Mouse (Mus musculus) G1E (cell line): ENCODE data around the gene Plcb4. TPM values are rescaled to one million over a fixed set of nuclear protein-coding genes. Genes with fewer than 3 reads are reported as not detected.
"Not testable (repeated sequence)": the region's sequence is repeated elsewhere in the genome, so short reads cannot be mapped to it uniquely, and the experiment has no call there.

Experiments used
- ATAC-seq: 2 replicates; pipeline ENCODE4 v1.8.0; 2016; ENCODE audit warnings: mild to moderate bottlenecking; ENCODE audit not compliant: insufficient number of reproducible peaks, poor library complexity, low FRiP score, severe bottlenecking; ENCODE audit errors: extremely low read depth
- DNase-seq: peaks from one replicate; pipeline ENCODE4 v3.0.0; 2012; ENCODE audit warnings: low spot score
- H3K27me3 ChIP-seq: 2 replicates; pipeline ENCODE4 v1.6.1; 2012; ENCODE audit warnings: mild to moderate bottlenecking, low read length, inconsistent platforms; ENCODE audit not compliant: insufficient read depth
- H3K36me3 ChIP-seq: replicated peaks from 2 replicates; pipeline ENCODE3; 2012; ENCODE audit warnings: mild to moderate bottlenecking, inconsistent platforms
- H3K4me1 ChIP-seq: 2 replicates; pipeline ENCODE4 v1.6.1; 2012; ENCODE audit warnings: low read depth, low read length, inconsistent platforms, mixed read lengths; ENCODE audit not compliant: insufficient read depth
- H3K4me3 ChIP-seq: 2 replicates; pipeline ENCODE4 v1.5.1; 2012; ENCODE audit warnings: low read depth, mild to moderate bottlenecking, inconsistent platforms, low read length, moderate library complexity, mixed read lengths
- H3K9me3 ChIP-seq: replicated peaks from 2 replicates; pipeline ENCODE4 v1.6.1; 2012; ENCODE audit warnings: inconsistent platforms
- CTCF ChIP-seq: IDR thresholded peaks from 2 replicates; pipeline ENCODE4 v1.5.1; 2012; ENCODE audit warnings: low read depth, low read length, inconsistent platforms, mixed read lengths
- GATA1 ChIP-seq: IDR thresholded peaks from 2 replicates; pipeline ENCODE4 v1.6.1; 2012; ENCODE audit warnings: borderline replicate concordance, low read length, inconsistent platforms, mixed read lengths
- GATA2 ChIP-seq: IDR thresholded peaks from 2 replicates; pipeline ENCODE4 v1.6.1; 2012; ENCODE audit warnings: low read depth, low read length, inconsistent platforms, borderline replicate concordance
- POLR2AphosphoS5 ChIP-seq: IDR thresholded peaks from 2 replicates; pipeline ENCODE4 v1.6.1; 2012; ENCODE audit warnings: low read depth, low read length, inconsistent platforms; ENCODE audit not compliant: insufficient replicate concordance
- TAL1 ChIP-seq: conservative IDR thresholded peaks from 2 replicates; pipeline ENCODE4 v1.6.1; 2012; ENCODE audit warnings: low read depth, low read length, inconsistent platforms, mixed read lengths
- polyA plus RNA-seq: library from polyadenylated mRNA; stranded (reverse); fragments of >175 nt; gene quantifications from 2 replicates; pipeline ENCODE4 v1.2.3, GENCODE M21; 2012
- total RNA-seq, 2 experiments: library from RNA; stranded (forward) in 1 of 2; stranded (reverse) in 1 of 2; fragments of 200-1000 nt in 1 of 2; fragments of >200 nt in 1 of 2; fragmentation: Nextera tagmentation in 1 of 2; gene quantifications; 2 replicates each; pipeline ENCODE4 v1.2.3; 2014 to 2017

Gene Plcb4
- total and polyA plus RNA-seq, 3 experiments, result 0.27 TPM; not detected in 2

DNA sequence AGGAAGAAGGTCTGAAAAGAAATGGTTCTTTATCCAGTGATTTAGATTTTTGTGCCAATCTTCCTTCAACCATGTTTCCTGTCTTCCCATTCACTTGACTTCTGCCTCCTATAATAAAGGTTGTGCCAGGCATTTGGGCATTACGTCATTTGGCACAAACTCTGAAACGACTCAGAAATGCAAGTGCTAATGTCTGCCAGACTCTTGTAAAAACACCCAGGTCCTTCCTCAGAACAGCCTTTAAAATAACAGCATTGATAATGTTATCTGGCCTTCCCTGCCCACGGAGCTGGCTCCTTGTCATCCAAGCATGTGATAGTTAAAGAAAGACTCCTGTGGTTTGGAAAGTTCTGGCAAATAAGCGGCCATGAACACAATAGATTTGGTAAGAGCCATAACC lies 229.4 kb downstream of the Plcb4 start:
- Histone ChIP-seq H3K27me3 (no peaks in the 10 kb centered on the region), H3K4me1 (no peaks in the 10 kb centered on the region), H3K36me3 (no peaks in the 10 kb centered on the region), H3K9me3 (peaks cover 62% of the 10 kb centered on the region), H3K4me3 (no peak overlapping the region)
- TF ChIP-seq GATA1, result no peak
- TF ChIP-seq POLR2AphosphoS5, result no peak
- TF ChIP-seq CTCF, result no peak
- TF ChIP-seq TAL1, result no peak
- TF ChIP-seq GATA2, result no peak
- no peak for DNase-seq
- ATAC-seq, result no peak

DNA sequence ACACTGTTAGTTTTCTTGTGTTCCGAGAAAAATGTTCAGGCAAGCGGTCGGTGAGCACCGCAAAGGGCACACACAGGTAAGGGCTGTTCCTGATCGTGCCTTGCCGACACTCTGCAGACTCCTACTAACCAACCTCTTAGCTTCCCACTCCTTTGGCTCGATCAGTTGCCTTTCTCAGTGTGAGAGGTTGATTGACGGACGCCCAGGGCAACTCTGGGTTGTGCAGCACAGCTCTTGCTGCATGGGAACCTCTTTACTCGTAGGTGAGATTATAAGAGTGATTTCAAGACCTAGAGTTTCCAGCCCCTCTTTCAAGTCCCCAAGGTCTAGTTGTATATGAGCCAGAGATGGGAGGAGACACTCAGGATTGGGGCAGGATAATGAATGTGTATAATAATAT lies 230.0 kb downstream of the Plcb4 start:
- Histone ChIP-seq H3K4me3 (no peak overlapping the region), H3K36me3 (no peaks in the 10 kb centered on the region), H3K9me3 (peaks cover 63% of the 10 kb centered on the region), H3K27me3 (no peaks in the 10 kb centered on the region), H3K4me1 (no peaks in the 10 kb centered on the region)
- ATAC-seq (no peak), DNase-seq (no peak)
- no peak for TF ChIP-seq GATA2
- TF ChIP-seq POLR2AphosphoS5, result no peak
- no peak for TF ChIP-seq GATA1
- no peak for TF ChIP-seq CTCF
- TF ChIP-seq TAL1, result no peak

DNA sequence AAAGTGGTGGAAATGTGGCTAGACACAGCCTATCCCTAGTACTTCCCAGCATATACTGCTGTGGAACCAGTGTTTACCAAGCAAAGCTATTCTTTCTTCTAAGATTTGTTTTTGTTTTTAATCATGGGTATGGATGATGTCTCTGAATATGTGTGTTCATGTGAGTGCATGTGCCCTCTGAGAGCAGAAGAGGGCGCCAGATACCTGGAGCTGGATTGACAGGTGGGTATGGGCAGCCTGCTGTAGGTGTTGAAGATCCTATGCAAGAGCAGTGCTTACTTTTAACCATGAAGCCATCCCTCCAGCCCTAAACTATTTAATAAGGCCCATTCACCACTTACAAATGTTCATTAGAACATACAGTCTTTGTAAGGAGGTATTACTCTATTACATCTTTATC lies 231.3 kb downstream of the Plcb4 start:
- no peaks in the 10 kb centered on the region for H3K27me3 ChIP-seq
- H3K4me1 ChIP-seq, result no peaks in the 10 kb centered on the region
- ATAC-seq (no peak), DNase-seq (no peak)
- H3K9me3 ChIP-seq, result peaks cover 57% of the 10 kb centered on the region
- H3K4me3 ChIP-seq, result no peak overlapping the region
- H3K36me3 ChIP-seq, result no peaks in the 10 kb centered on the region
- TF ChIP-seq GATA2 (no peak), GATA1 (no peak), CTCF (no peak)

DNA sequence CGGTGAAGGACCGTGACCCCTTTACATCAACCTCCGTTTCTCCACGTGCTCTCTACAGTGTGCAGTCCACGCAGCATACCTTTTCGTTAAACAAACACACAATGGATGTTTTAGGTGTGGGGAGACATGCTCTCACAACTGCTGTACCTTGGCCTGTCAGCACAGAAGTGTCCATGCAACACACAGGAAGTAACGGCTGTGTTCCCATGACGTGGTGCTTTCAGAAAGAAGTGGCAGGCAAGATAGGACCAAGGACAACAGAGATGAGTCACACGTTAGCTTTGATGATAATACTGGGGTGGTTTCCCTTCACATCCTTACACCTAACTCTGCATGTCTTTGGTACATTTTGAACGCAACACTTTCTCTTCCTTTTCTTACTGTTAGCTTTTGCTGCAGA lies 232.3 kb downstream of the Plcb4 start:
- no peak overlapping the region for H3K4me3 ChIP-seq
- TF ChIP-seq CTCF (no peak), GATA2 (no peak), POLR2AphosphoS5 (no peak), TAL1 (no peak), GATA1 (no peak)
- no peaks in the 10 kb centered on the region for H3K4me1 ChIP-seq
- H3K36me3 ChIP-seq, result no peaks in the 10 kb centered on the region
- peaks cover 55% of the 10 kb centered on the region for H3K9me3 ChIP-seq
- ATAC-seq (no peak), DNase-seq (no peak)
- H3K27me3 ChIP-seq, result no peaks in the 10 kb centered on the region

- Histone ChIP-seq H3K9me3 (peaks cover 51% of the 10 kb centered on the region), H3K27me3 (no peaks in the 10 kb centered on the region), H3K36me3 (no peaks in the 10 kb centered on the region), H3K4me3 (no peak overlapping the region), H3K4me1 (no peaks in the 10 kb centered on the region)
- no peak for ATAC-seq
- no peak for TF ChIP-seq POLR2AphosphoS5
- TF ChIP-seq TAL1, result no peak
- no peak for TF ChIP-seq CTCF
- TF ChIP-seq GATA1, result no peak
- TF ChIP-seq GATA2, result no peak
- DNase-seq, result no peak
Measured at GRCm38 (mm10) chr2:135891686-135892085, 232.9 kb downstream of the Plcb4 start.

DNA sequence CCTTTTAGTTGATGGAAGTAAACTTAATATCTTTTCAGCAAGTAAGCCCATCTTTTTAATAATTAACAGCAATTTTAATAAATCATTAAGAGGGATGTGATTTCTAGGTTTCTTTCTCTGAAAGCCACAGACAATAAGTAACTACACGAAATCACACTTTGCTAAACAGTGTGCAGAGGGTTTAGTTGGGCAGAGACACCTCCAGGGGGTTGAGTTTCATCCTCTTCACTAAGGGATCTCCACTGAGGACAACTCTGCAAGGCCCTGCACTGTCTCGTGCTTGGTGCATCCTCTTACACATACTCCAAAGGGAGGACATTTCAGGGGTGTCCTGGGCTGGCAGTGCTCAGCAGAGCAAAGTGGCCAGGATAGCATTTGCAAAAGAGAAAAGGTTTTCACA lies 235.8 kb downstream of the Plcb4 start:
- H3K9me3 ChIP-seq, result peaks cover 43% of the 10 kb centered on the region
- H3K4me3 ChIP-seq, result no peak overlapping the region
- TF ChIP-seq POLR2AphosphoS5, result no peak
- TF ChIP-seq GATA2, result no peak
- TF ChIP-seq GATA1, result no peak
- TF ChIP-seq TAL1, result no peak
- TF ChIP-seq CTCF, result no peak
- H3K27me3 ChIP-seq, result no peaks in the 10 kb centered on the region
- no peaks in the 10 kb centered on the region for H3K4me1 ChIP-seq
- H3K36me3 ChIP-seq, result no peaks in the 10 kb centered on the region
- ATAC-seq, result no peak
- no peak for DNase-seq

DNA sequence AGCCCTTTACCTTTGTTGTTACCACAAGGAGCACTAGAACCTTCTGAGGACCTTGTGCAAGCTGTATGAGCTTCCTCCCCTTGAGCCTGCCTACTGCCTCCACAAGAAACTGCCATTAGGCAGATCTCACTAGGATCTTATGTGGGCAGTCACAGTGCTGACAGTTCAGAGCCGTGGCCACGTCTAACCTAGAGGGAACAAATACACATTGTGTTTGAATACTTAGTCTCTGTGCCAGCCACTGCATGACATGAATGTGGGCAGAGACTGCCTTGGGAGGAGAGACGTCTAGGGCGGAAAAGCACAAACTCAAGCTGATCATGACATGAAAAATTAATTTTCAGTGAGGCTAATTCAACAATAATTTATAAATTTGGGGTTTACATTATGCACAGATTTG lies 239.2 kb downstream of the Plcb4 start:
- peaks cover 37% of the 10 kb centered on the region for H3K9me3 ChIP-seq
- no peak for TF ChIP-seq TAL1
- no peak for TF ChIP-seq POLR2AphosphoS5
- TF ChIP-seq GATA2, result no peak
- TF ChIP-seq GATA1, result no peak
- TF ChIP-seq CTCF, result no peak
- no peaks in the 10 kb centered on the region for H3K27me3 ChIP-seq
- DNase-seq (no peak), ATAC-seq (no peak)
- H3K4me1 ChIP-seq, result no peaks in the 10 kb centered on the region
- H3K4me3 ChIP-seq, result no peak overlapping the region
- no peaks in the 10 kb centered on the region for H3K36me3 ChIP-seq

DNA sequence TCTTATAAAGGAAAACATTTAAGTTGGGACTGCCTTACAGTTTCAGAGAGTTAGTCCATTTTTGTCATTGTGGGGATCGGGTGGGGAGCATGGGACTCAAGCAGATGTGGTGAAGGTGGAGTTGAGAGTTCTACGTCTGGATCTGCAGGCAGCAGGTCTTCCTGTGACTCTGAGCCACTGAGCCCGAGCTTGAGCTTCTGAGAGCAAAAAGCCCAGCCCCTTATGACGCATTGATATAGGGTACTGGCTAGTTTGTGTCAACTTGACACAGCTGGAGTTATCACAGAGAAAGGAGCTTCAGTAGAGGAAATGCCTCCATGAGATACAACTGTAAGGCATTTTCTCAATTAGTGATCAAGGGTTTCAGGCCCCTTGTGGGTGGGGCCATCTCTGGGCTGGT lies 241.1 kb downstream of the Plcb4 start:
- DNase-seq, H3K4me3 ChIP-seq, H3K36me3 ChIP-seq, H3K27me3 ChIP-seq, H3K4me1 ChIP-seq, ATAC-seq: not testable (repeated sequence)
- peaks cover 35% of the 10 kb centered on the region for H3K9me3 ChIP-seq
